Comparison of ENCODE assay signal across 1 mouse cellular context in the genomic region with DNA sequence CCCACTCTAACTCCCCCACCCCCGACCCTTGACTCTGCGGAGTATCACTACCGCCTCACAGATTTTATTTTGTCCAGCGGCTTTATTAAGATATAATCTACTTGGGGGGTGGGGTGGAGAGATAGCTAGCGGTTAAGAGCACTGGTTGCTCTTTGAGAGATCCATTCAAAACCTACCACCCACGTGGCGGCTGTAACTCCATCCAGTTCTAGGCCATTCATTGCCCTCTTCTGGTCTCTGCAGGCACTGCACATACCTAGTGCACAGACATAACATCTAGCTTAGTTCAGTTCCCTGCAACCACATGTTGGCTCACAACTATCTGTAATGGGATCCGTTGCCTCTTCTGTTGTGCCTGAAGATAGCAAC.
TF ChIP-seq lines count a peak whose summit lies in the region.

No protein-coding gene starts in this region.

TF ChIP-seq in CH12.LX, 34 proteins besides CTCF, POLR2A, EP300 and RAD21 (continued from another document):
- no peak for TF ChIP-seq CHD1 (IDR thresholded peaks at IDR 0.05; ENCODE audit: low read depth, low read length)
- peak; percentile 72 for TF ChIP-seq SMC3 (IDR thresholded peaks at IDR 0.05; ENCODE audit: low read depth, low read length)
- TF ChIP-seq GABPA (IDR thresholded peaks at IDR 0.05; ENCODE audit: insufficient replicate concordance, low read depth, low read length), result no peak
- no peak for TF ChIP-seq MEF2A (IDR thresholded peaks at IDR 0.05; ENCODE audit: borderline replicate concordance, low read depth, low read length)
- TF ChIP-seq USF2 (conservative IDR thresholded peaks at IDR 0.05; ENCODE audit: low read depth, low read length), result no peak
- TF ChIP-seq MAZ (IDR thresholded peaks at IDR 0.05; ENCODE audit: low read depth, low read length), result no peak
